Comparison of ENCODE assay signal across 7 mouse cellular contexts in genomic region chr10:37337172-37337620, GRCm38 (mm10).
DNase-seq lines count a peak whose midpoint lies in the region; ATAC-seq lines count a peak whose summit lies in the region.

No protein-coding gene starts in this region.

- H3K4me2 ChIP-seq in kidney, embryonic 16.5 days (replicated peaks; ENCODE audit: low read depth, low read length): no peak overlapping the region
- no peak overlapping the region for H3K4me2 ChIP-seq in stomach, embryonic 14.5 days (replicated peaks; ENCODE audit: low read depth, low read length)

- H3K36me3 ChIP-seq in embryonic facial prominence, embryonic 10.5 days (replicated peaks): no peaks in the 10 kb centered on the region
- no peaks in the 10 kb centered on the region for H3K36me3 ChIP-seq in kidney, embryonic 16.5 days (ENCODE audit: insufficient read depth, low read length)
- no peaks in the 10 kb centered on the region for H3K36me3 ChIP-seq in stomach, embryonic 14.5 days (ENCODE audit: control insufficient read depth, insufficient read depth, low read length)

- 37% methylated on average over 3 of the region's 3 CpGs for WGBS in embryonic facial prominence, embryonic 10.5 days
- 23% methylated on average over 3 of the region's 3 CpGs for WGBS in kidney, embryonic 16.5 days
- WGBS in stomach, embryonic 14.5 days: 11% methylated on average over 3 of the region's 3 CpGs

- no peaks in the 10 kb centered on the region for H3K9me3 ChIP-seq in embryonic facial prominence, embryonic 10.5 days
- no peaks in the 10 kb centered on the region for H3K9me3 ChIP-seq in kidney, embryonic 16.5 days (ENCODE audit: low read length)
- H3K9me3 ChIP-seq in stomach, embryonic 14.5 days (ENCODE audit: control insufficient read depth, low read depth, low read length): no peaks in the 10 kb centered on the region

- peak; percentile 54; the same call in 1 of the 2 replicates for ATAC-seq in kidney, embryonic 16.5 days (ENCODE audit: low FRiP score, low TSS enrichment)
- ATAC-seq in stomach, embryonic 14.5 days (ENCODE audit: insufficient number of reproducible peaks, insufficient read depth, low FRiP score, low read depth): peak; percentile 71; the same call in 1 of the 2 replicates

- H3K4me3 ChIP-seq in embryonic facial prominence, embryonic 10.5 days: no peak overlapping the region
- H3K4me3 ChIP-seq in kidney, embryonic 16.5 days (ENCODE audit: low read length): no peak overlapping the region
- H3K4me3 ChIP-seq in stomach, embryonic 14.5 days (ENCODE audit: low read depth, low read length): no peak overlapping the region

- H3K27me3 ChIP-seq in embryonic facial prominence, embryonic 10.5 days (replicated peaks; ENCODE audit: low read depth, poor library complexity, severe bottlenecking): no peaks in the 10 kb centered on the region
- no peaks in the 10 kb centered on the region for H3K27me3 ChIP-seq in kidney, embryonic 16.5 days (ENCODE audit: insufficient read depth, low read length)
- H3K27me3 ChIP-seq in stomach, embryonic 14.5 days (ENCODE audit: control insufficient read depth, insufficient read depth, low read length): no peaks in the 10 kb centered on the region

- DNase-seq in 416B (ENCODE audit: low read depth): peak; percentile 61
- peak; percentile 63 for DNase-seq in CD4-positive helper T cell, adult 2 months (ENCODE audit: low read depth, low spot score)
- DNase-seq in embryonic facial prominence, embryonic 10.5 days (ENCODE audit: low spot score): peak; percentile 10
- DNase-seq in cerebellum, adult 18-20 months: no peak
- DNase-seq in cerebellum, adult 8-10 months: no peak

- H3K9ac ChIP-seq in kidney, embryonic 16.5 days (replicated peaks; ENCODE audit: low read length): no peak overlapping the region
- H3K9ac ChIP-seq in stomach, embryonic 14.5 days (replicated peaks; ENCODE audit: low read depth, low read length): no peak overlapping the region

- H3K4me1 ChIP-seq in embryonic facial prominence, embryonic 10.5 days: peaks cover 13% of the 10 kb centered on the region
- peaks cover 12% of the 10 kb centered on the region; the same call in 1 of the 2 replicates for H3K4me1 ChIP-seq in kidney, embryonic 16.5 days (ENCODE audit: insufficient read depth, low read length)
- H3K4me1 ChIP-seq in stomach, embryonic 14.5 days (ENCODE audit: control insufficient read depth, insufficient read depth, low read length): no peaks in the 10 kb centered on the region

- H3K27ac ChIP-seq in embryonic facial prominence, embryonic 10.5 days (replicated peaks): 0 out of 2 replicates have a peak overlapping the region, but pooled peaks have one; percentile 27
- H3K27ac ChIP-seq in kidney, embryonic 16.5 days (ENCODE audit: low read length): 0 out of 2 replicates have a peak overlapping the region, but pooled peaks have one; percentile 4
- peak overlapping the region; percentile 33; the same call in 1 of the 2 replicates for H3K27ac ChIP-seq in stomach, embryonic 14.5 days (ENCODE audit: low read length)

Comparison
In these comparisons a context has a peak if more than half of its experiments do, and no peak if none do; other contexts are left out.
1. DNase-seq: peak in 416B (single experiment), CD4-positive helper T cell, adult 2 months (single experiment) and embryonic facial prominence, embryonic 10.5 days (single experiment); none in cerebellum, adult 18-20 months (0 of 2) and cerebellum, adult 8-10 months (single experiment).
2. Peak in every context shown above with its lines, with median percentiles within 50 percentile points of each other: H3K27ac ChIP-seq.